Mouse (Mus musculus): ENCODE measurements around the gene Samd7. TPM values are rescaled to one million over a fixed set of nuclear protein-coding genes. Genes with fewer than 3 reads are reported as not detected.

The Samd7 gene
- polyA plus RNA-seq, 1 experiment, result not detected

GRCm38 (mm10) chr3:30706614-30707276, 39.3 kb upstream of the Samd7 start:
- Histone ChIP-seq H3K27me3 (ENCODE audit: control insufficient read depth, insufficient read depth, insufficient read length) (peaks cover 7% of the 10 kb centered on the region), H3ac (ENCODE audit: control insufficient read depth, insufficient read length, low read depth) (no peak overlapping the region), H3K36me3 (ENCODE audit: control insufficient read depth, insufficient read depth) (no peaks in the 10 kb centered on the region), H3K79me3 (ENCODE audit: low read depth) (no peaks in the 10 kb centered on the region), H3K4me3 (ENCODE audit: insufficient read depth, poor library complexity, severe bottlenecking) (no peak overlapping the region), H3K79me2 (ENCODE audit: control insufficient read depth, insufficient read depth) (no peaks in the 10 kb centered on the region)
- TF ChIP-seq MAX (IDR thresholded peaks at IDR 0.05), result no peak
- TF ChIP-seq MYOG (IDR thresholded peaks at IDR 0.05; ENCODE audit: control insufficient read depth, extremely low read depth, insufficient read length), result no peak
- no peak for TF ChIP-seq USF1 (IDR thresholded peaks at IDR 0.05; ENCODE audit: low read depth)
- no peak for TF ChIP-seq MYOD1 (IDR thresholded peaks at IDR 0.05; ENCODE audit: control insufficient read depth, insufficient read length, low read depth)
- TF ChIP-seq CTCF (IDR thresholded peaks at IDR 0.05; ENCODE audit: control insufficient read depth, insufficient read depth, insufficient read length), result no peak
- no peak for TF ChIP-seq CEBPB (IDR thresholded peaks at IDR 0.05; ENCODE audit: low read depth)
- no peak for TF ChIP-seq FOSL1 (IDR thresholded peaks at IDR 0.05; ENCODE audit: insufficient read depth, low read length, poor library complexity, severe bottlenecking)

- H3ac ChIP-seq (ENCODE audit: control insufficient read depth, insufficient read length, low read depth), result no peak overlapping the region
- H3K4me3 ChIP-seq (ENCODE audit: insufficient read depth, poor library complexity, severe bottlenecking), result no peak overlapping the region
- H3K27me3 ChIP-seq (ENCODE audit: control insufficient read depth, insufficient read depth, insufficient read length), result peaks cover 10% of the 10 kb centered on the region
- no peaks in the 10 kb centered on the region for H3K79me2 ChIP-seq (ENCODE audit: control insufficient read depth, insufficient read depth)
- no peak for TF ChIP-seq MYOD1 (IDR thresholded peaks at IDR 0.05; ENCODE audit: control insufficient read depth, insufficient read length, low read depth)
- TF ChIP-seq FOSL1 (IDR thresholded peaks at IDR 0.05; ENCODE audit: insufficient read depth, low read length, poor library complexity, severe bottlenecking), result no peak
- TF ChIP-seq CTCF (IDR thresholded peaks at IDR 0.05; ENCODE audit: control insufficient read depth, insufficient read depth, insufficient read length), result no peak
- no peak for TF ChIP-seq CEBPB (IDR thresholded peaks at IDR 0.05; ENCODE audit: low read depth)
- no peak for TF ChIP-seq MYOG (IDR thresholded peaks at IDR 0.05; ENCODE audit: control insufficient read depth, extremely low read depth, insufficient read length)
- TF ChIP-seq USF1 (IDR thresholded peaks at IDR 0.05; ENCODE audit: low read depth), result no peak
- no peak for TF ChIP-seq MAX (IDR thresholded peaks at IDR 0.05)
- no peaks in the 10 kb centered on the region for H3K79me3 ChIP-seq (ENCODE audit: low read depth)
- H3K36me3 ChIP-seq (ENCODE audit: control insufficient read depth, insufficient read depth), result no peaks in the 10 kb centered on the region
Observed at GRCm38 (mm10) chr3:30710191-30710590, 35.9 kb upstream of the Samd7 start.

DNA sequence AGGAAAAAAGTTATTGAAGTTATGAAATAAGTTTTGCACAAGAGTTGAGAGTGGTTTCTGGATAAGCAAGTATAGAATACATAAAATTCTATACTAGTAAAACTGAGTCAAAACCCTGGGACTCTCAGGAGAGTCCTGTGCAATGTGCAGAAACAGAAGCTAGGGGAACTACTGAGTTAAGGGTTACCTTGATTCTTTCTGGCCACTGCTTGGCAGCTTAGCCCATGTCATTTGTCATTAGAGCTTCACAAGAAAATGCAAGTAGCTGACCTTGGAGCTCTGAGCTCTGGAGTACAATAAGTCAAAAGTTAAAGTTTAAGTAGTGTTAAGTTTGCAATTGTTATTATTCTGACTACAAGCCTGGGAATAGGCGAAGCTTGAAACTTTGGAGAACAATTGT, 32.8 kb upstream of the Samd7 start:
- H3K27me3 ChIP-seq (ENCODE audit: control insufficient read depth, insufficient read depth, insufficient read length), result peaks cover 10% of the 10 kb centered on the region
- no peak for TF ChIP-seq MAX (IDR thresholded peaks at IDR 0.05)
- no peak for TF ChIP-seq MYOD1 (IDR thresholded peaks at IDR 0.05; ENCODE audit: control insufficient read depth, insufficient read length, low read depth)
- TF ChIP-seq FOSL1 (IDR thresholded peaks at IDR 0.05; ENCODE audit: insufficient read depth, low read length, poor library complexity, severe bottlenecking), result no peak
- no peak for TF ChIP-seq USF1 (IDR thresholded peaks at IDR 0.05; ENCODE audit: low read depth)
- no peaks in the 10 kb centered on the region for H3K79me3 ChIP-seq (ENCODE audit: low read depth)
- no peaks in the 10 kb centered on the region for H3K79me2 ChIP-seq (ENCODE audit: control insufficient read depth, insufficient read depth)
- no peaks in the 10 kb centered on the region for H3K36me3 ChIP-seq (ENCODE audit: control insufficient read depth, insufficient read depth)
- H3K4me3 ChIP-seq (ENCODE audit: insufficient read depth, poor library complexity, severe bottlenecking), result no peak overlapping the region
- no peak overlapping the region for H3ac ChIP-seq (ENCODE audit: control insufficient read depth, insufficient read length, low read depth)

DNA sequence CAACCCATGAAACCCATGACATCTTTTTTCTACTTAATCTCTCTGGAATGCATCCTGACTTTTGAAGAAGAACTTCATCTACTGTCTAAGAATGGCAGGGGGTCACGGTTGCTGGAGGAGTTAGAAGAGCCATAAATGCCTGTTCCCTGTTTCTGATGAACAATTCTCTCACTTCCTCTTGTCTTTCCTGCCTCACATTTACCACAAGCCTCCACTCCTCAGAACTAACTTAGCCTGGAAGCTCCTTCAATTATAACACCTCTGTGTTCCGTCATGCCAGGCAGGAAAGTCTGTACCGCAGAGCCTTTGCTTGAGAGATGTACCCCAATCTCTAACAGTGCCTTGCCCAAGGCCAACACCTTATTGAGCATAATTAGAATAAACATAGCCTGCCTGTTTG, 27.4 kb upstream of the Samd7 start:
- TF ChIP-seq FOSL1 (IDR thresholded peaks at IDR 0.05; ENCODE audit: insufficient read depth, low read length, poor library complexity, severe bottlenecking) (no peak), CTCF (IDR thresholded peaks at IDR 0.05; ENCODE audit: control insufficient read depth, insufficient read depth, insufficient read length) (no peak), MYOD1 (IDR thresholded peaks at IDR 0.05; ENCODE audit: control insufficient read depth, insufficient read length, low read depth) (no peak), MAX (IDR thresholded peaks at IDR 0.05) (no peak), MYOG (IDR thresholded peaks at IDR 0.05; ENCODE audit: control insufficient read depth, extremely low read depth, insufficient read length) (no peak), USF1 (IDR thresholded peaks at IDR 0.05; ENCODE audit: low read depth) (no peak), CEBPB (IDR thresholded peaks at IDR 0.05; ENCODE audit: low read depth) (no peak)
- no peaks in the 10 kb centered on the region for H3K36me3 ChIP-seq (ENCODE audit: control insufficient read depth, insufficient read depth)

GRCm38 (mm10) chr3:30722036-30722435, 24.1 kb upstream of the Samd7 start:
- TF ChIP-seq MYOG (IDR thresholded peaks at IDR 0.05; ENCODE audit: control insufficient read depth, extremely low read depth, insufficient read length) (no peak), USF1 (IDR thresholded peaks at IDR 0.05; ENCODE audit: low read depth) (no peak), MAX (IDR thresholded peaks at IDR 0.05) (no peak), CEBPB (IDR thresholded peaks at IDR 0.05; ENCODE audit: low read depth) (no peak), FOSL1 (IDR thresholded peaks at IDR 0.05; ENCODE audit: insufficient read depth, low read length, poor library complexity, severe bottlenecking) (no peak), CTCF (IDR thresholded peaks at IDR 0.05; ENCODE audit: control insufficient read depth, insufficient read depth, insufficient read length) (no peak), MYOD1 (IDR thresholded peaks at IDR 0.05; ENCODE audit: control insufficient read depth, insufficient read length, low read depth) (no peak)
- H3K4me3 ChIP-seq (ENCODE audit: insufficient read depth, poor library complexity, severe bottlenecking), result no peak overlapping the region
- no peaks in the 10 kb centered on the region for H3K79me3 ChIP-seq (ENCODE audit: low read depth)
- H3K36me3 ChIP-seq (ENCODE audit: control insufficient read depth, insufficient read depth), result no peaks in the 10 kb centered on the region
- no peaks in the 10 kb centered on the region for H3K27me3 ChIP-seq (ENCODE audit: control insufficient read depth, insufficient read depth, insufficient read length)
- no peaks in the 10 kb centered on the region for H3K79me2 ChIP-seq (ENCODE audit: control insufficient read depth, insufficient read depth)
- H3ac ChIP-seq (ENCODE audit: control insufficient read depth, insufficient read length, low read depth), result no peak overlapping the region

More for the DNA sequence above, 27.4 kb upstream of the Samd7 start:
- peaks cover 3% of the 10 kb centered on the region for H3K27me3 ChIP-seq (ENCODE audit: control insufficient read depth, insufficient read depth, insufficient read length)
- no peaks in the 10 kb centered on the region for H3K79me3 ChIP-seq (ENCODE audit: low read depth)
- no peaks in the 10 kb centered on the region for H3K79me2 ChIP-seq (ENCODE audit: control insufficient read depth, insufficient read depth)
- H3ac ChIP-seq (ENCODE audit: control insufficient read depth, insufficient read length, low read depth), result no peak overlapping the region
- H3K4me3 ChIP-seq (ENCODE audit: insufficient read depth, poor library complexity, severe bottlenecking), result no peak overlapping the region

GRCm38 (mm10) chr3:30722461-30722860, 23.6 kb upstream of the Samd7 start:
- no peaks in the 10 kb centered on the region for H3K79me3 ChIP-seq (ENCODE audit: low read depth)
- H3K4me3 ChIP-seq (ENCODE audit: insufficient read depth, poor library complexity, severe bottlenecking), result no peak overlapping the region
- TF ChIP-seq MYOD1 (IDR thresholded peaks at IDR 0.05; ENCODE audit: control insufficient read depth, insufficient read length, low read depth) (no peak), CTCF (IDR thresholded peaks at IDR 0.05; ENCODE audit: control insufficient read depth, insufficient read depth, insufficient read length) (no peak), CEBPB (IDR thresholded peaks at IDR 0.05; ENCODE audit: low read depth) (no peak)
- no peaks in the 10 kb centered on the region for H3K36me3 ChIP-seq (ENCODE audit: control insufficient read depth, insufficient read depth)
- no peak overlapping the region for H3ac ChIP-seq (ENCODE audit: control insufficient read depth, insufficient read length, low read depth)
- H3K79me2 ChIP-seq (ENCODE audit: control insufficient read depth, insufficient read depth), result no peaks in the 10 kb centered on the region
- H3K27me3 ChIP-seq (ENCODE audit: control insufficient read depth, insufficient read depth, insufficient read length), result no peaks in the 10 kb centered on the region
